Mouse (Mus musculus): ENCODE results near the gene Ftsj3. TPM values are rescaled to one million over a fixed set of nuclear protein-coding genes. Genes with fewer than 3 reads are reported as not detected.

Ftsj3 gene
- polyA plus RNA-seq, 1 experiment from 2014 or later: 31.4 TPM

DNA sequence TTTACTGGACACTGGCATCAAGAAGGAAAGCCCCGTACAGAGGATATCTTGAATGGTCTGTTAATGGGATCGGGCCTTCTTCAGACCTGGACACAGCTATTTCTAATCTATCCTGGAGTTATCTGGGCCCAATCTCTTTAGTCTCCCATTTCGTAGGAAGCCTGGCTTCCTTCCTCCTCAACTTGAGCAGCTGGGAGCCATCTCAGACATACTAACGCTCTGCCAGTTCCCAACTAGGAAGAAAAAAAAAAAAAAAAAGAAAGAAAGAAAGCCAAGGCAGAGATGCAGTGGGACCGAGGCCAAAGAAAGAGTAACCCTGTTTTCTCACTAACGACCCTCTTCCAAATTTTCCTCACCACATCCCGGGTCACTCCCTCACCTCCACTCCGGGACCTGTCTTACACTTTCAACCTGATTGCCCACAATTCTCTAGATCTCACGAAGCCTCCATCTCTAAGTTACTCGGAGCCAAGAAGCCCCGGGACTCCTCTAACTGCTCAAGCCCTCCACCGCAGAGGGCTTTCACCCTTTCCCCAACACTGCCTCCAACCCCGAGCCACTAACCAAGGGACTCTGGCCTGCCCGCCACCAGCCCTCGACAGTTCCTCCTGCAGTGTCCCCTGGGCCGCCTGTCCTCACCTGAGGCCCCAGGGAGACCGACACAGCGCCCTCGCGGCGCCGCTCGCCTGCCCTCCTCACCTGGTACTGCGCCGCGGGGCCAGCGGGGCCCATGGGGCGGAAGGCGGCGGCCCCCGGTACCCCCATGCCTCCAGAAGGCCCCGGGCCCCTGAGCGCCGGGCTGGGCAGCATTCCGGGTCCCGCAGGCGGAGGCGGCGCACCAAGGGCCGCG is 16.1 kb upstream of the Ftsj3 start:
- Histone ChIP-seq H3K36me3 (replicated peaks; ENCODE audit: control insufficient read depth, insufficient read depth) (peaks cover under 1% of the 10 kb centered on the region; the same call in 1 of the 2 replicates), H3K9ac (peak overlapping the region; percentile 94), H3K27ac (peak overlapping the region; percentile 83), H3K4me2 (replicated peaks) (peak overlapping the region; percentile 80), H3K9me3 (ENCODE audit: control insufficient read depth, low read length) (no peaks in the 10 kb centered on the region), H3K27me3 (ENCODE audit: control insufficient read depth, insufficient read depth, low read length) (no peaks in the 10 kb centered on the region), H3K4me1 (replicated peaks; ENCODE audit: control insufficient read depth, insufficient read depth, low read length) (peaks cover 29% of the 10 kb centered on the region), H3K4me3 (replicated peaks; ENCODE audit: low read length) (peak overlapping the region; percentile 87)
- DNase-seq (ENCODE audit: low spot score) (no peak), ATAC-seq (ENCODE audit: low FRiP score) (peak; percentile 29)
- WGBS: 2% methylated on average over 39 of the region's 41 CpGs

DNA sequence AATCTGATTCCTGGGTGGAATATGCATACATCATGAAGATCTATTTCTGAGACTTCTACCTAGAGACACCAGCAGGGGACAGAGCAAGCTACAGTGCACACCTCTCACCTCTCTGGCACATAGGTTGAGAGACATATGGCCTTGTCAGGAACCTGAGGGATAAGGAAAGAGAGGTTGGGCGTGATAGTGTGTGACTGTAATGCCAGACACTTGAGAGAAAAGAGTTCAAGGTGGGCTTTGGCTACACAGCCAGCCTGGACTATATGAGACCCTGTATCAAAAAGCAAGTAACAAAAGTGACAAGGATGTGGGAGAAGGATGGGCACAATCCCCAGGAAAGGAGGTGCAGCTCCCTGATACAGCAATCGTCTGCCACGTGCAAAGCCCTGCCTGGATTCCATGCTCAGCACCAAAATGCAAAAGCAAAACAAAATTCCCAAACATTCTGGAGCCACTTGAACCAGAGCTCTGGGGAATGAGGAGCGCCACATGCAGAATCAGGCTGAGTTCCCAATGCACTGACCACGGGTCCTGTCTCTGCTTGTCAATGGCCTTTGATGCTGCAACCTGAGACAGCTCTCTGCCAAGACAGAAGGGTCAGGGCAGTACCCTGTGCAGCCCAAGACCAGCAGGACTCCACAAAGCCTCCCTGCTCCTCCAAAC is 15.4 kb upstream of the Ftsj3 start:
- Histone ChIP-seq H3K27me3 (ENCODE audit: control insufficient read depth, insufficient read depth, low read length) (no peaks in the 10 kb centered on the region), H3K27ac (peak overlapping the region; percentile 83; the same call in 1 of the 2 replicates), H3K9me3 (ENCODE audit: control insufficient read depth, low read length) (no peaks in the 10 kb centered on the region), H3K4me1 (replicated peaks; ENCODE audit: control insufficient read depth, insufficient read depth, low read length) (peaks cover 29% of the 10 kb centered on the region), H3K36me3 (replicated peaks; ENCODE audit: control insufficient read depth, insufficient read depth) (peaks cover 8% of the 10 kb centered on the region), H3K4me2 (replicated peaks) (peak overlapping the region; percentile 80), H3K9ac (peak overlapping the region; percentile 94), H3K4me3 (replicated peaks; ENCODE audit: low read length) (peak overlapping the region; percentile 87)
- ATAC-seq (ENCODE audit: low FRiP score) (no peak), DNase-seq (ENCODE audit: low spot score) (no peak)
- WGBS: 48% methylated on average over 5 of the region's 5 CpGs

DNA sequence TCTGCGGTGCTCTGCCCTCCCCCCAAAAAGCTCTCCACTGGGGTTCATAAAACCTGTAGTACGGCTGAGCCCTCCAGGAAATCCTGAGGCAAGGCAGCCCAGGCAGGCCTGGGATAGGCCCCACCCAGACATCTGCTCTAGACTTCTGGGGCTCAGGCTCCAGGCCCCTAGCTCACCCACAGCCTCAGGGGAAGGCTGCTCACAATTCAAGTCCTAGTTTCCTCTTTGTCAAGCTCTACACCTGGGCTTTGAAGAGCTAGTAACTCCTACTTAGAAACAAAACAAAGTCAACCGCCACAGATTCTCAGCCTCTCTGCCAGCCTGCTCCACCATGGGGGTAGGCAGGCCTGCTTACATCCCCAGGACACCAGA is 13.2 kb upstream of the Ftsj3 start:
- peak overlapping the region; percentile 0; the same call in 1 of the 2 replicates for H3K9ac ChIP-seq
- H3K27ac ChIP-seq: peak overlapping the region; percentile 71
- no peak overlapping the region for H3K4me3 ChIP-seq (replicated peaks; ENCODE audit: low read length)
- no peaks in the 10 kb centered on the region for H3K27me3 ChIP-seq (ENCODE audit: control insufficient read depth, insufficient read depth, low read length)
- H3K9me3 ChIP-seq (ENCODE audit: control insufficient read depth, low read length): no peaks in the 10 kb centered on the region
- no peak overlapping the region; the same call in 1 of the 2 replicates for H3K4me2 ChIP-seq (replicated peaks)
- ATAC-seq (ENCODE audit: low FRiP score) (no peak), DNase-seq (ENCODE audit: low spot score) (no peak)
- H3K4me1 ChIP-seq (replicated peaks; ENCODE audit: control insufficient read depth, insufficient read depth, low read length): peaks cover 29% of the 10 kb centered on the region
- peaks cover 31% of the 10 kb centered on the region for H3K36me3 ChIP-seq (replicated peaks; ENCODE audit: control insufficient read depth, insufficient read depth)
- WGBS: 31% methylated on average over 3 of the region's 3 CpGs

DNA sequence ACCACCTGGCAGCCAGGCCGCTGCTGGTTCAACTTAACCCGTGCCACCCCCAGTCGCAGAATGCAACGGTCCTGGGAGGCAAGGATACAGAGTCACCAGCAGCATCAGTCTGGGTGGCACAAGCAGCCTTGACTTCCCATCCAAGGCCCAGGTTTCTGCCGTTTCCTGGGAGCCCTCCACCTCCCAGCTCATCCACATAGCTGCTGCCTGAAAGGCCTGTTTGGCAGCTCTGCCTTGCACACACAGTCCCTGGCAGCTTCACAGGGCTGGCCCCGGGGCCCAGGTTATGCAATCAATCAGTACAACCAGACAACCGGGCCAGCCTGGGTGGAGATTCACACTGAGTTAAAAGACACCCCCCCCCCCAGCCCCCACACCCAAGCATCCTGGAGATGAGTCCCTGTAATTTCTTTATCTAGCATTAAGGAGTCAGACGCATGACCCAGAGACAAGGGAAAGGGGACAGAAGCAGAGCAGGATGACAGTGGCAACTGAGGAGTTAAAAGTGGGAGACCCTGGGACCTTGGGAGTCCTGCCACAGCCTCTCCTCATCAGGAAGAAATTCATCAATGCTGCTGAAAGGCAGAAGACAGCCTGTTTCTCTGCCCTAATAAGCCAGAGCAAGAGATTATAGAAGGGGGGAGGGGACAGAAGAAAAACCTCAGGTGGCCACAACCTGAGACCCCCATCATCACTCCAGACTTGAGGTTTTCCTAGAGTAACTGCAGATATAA is 12.6 kb upstream of the Ftsj3 start:
- no peak overlapping the region for H3K4me3 ChIP-seq (replicated peaks; ENCODE audit: low read length)
- H3K27me3 ChIP-seq (ENCODE audit: control insufficient read depth, insufficient read depth, low read length): no peaks in the 10 kb centered on the region
- H3K4me1 ChIP-seq (replicated peaks; ENCODE audit: control insufficient read depth, insufficient read depth, low read length): peaks cover 29% of the 10 kb centered on the region
- H3K36me3 ChIP-seq (replicated peaks; ENCODE audit: control insufficient read depth, insufficient read depth): peaks cover 36% of the 10 kb centered on the region
- H3K9me3 ChIP-seq (ENCODE audit: control insufficient read depth, low read length): no peaks in the 10 kb centered on the region
- H3K9ac ChIP-seq: peak overlapping the region; percentile 0; the same call in 1 of the 2 replicates
- peak overlapping the region; percentile 71 for H3K27ac ChIP-seq
- 38% methylated on average over 8 of the region's 8 CpGs for WGBS
- peak overlapping the region; percentile 13 for H3K4me2 ChIP-seq (replicated peaks)
- no peak for DNase-seq (ENCODE audit: low spot score)
- ATAC-seq (ENCODE audit: low FRiP score): no peak

DNA sequence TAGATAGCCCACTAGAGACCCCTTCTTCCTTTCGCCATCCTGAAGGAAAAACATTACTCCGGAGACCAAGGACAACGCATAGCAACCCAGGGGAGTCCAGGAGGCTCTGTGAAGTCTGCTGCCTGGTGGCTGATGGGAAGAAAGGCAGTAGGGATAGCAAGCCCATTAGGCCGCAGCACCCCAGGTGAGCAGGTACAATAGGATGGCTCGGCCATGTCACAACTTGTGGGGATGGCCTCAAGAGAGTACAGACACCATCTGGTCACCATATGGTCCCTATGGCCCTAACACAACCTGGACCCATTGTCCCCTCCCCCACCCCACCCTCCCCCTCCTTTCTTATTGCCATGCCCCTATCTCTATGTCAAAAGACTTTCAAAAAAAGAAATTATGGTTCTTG is 12.0 kb upstream of the Ftsj3 start:
- peaks cover 42% of the 10 kb centered on the region for H3K36me3 ChIP-seq (replicated peaks; ENCODE audit: control insufficient read depth, insufficient read depth)
- no peak overlapping the region for H3K9ac ChIP-seq
- WGBS: 46% methylated on average over 5 of the region's 5 CpGs
- no peaks in the 10 kb centered on the region for H3K9me3 ChIP-seq (ENCODE audit: control insufficient read depth, low read length)
- H3K4me3 ChIP-seq (replicated peaks; ENCODE audit: low read length): no peak overlapping the region
- H3K27ac ChIP-seq: peak overlapping the region; percentile 71
- H3K4me2 ChIP-seq (replicated peaks): peak overlapping the region; percentile 13
- no peak for ATAC-seq (ENCODE audit: low FRiP score)
- H3K4me1 ChIP-seq (replicated peaks; ENCODE audit: control insufficient read depth, insufficient read depth, low read length): peaks cover 29% of the 10 kb centered on the region
- no peak for DNase-seq (ENCODE audit: low spot score)
- H3K27me3 ChIP-seq (ENCODE audit: control insufficient read depth, insufficient read depth, low read length): no peaks in the 10 kb centered on the region

DNA sequence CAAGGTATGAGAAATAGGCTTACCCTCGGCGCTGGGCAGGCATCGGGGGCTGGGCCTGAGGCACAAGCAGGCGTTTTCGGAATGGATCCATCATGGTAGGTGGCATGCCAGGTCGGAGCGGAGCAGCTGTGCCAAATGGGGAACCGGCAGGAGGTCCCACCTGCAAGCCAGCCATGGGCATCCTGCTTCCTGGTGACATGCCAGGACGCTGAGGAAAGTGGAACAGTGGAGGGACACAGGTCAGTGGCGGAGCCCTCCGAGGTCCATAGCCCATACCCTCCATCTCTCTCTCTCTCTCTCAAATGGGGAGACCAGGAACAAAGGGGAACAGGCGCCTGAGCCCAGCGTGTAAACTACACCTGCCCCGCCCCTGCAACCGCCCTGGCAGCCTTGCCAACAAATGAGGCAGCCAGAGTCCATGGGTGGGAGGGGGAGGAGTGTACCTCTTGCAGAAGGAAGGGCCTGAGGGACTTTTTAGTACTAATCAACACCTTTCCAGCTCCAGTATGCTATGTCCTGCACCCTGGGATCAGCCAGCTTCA is 11.5 kb upstream of the Ftsj3 start:
- Histone ChIP-seq H3K27ac (peak overlapping the region; percentile 71), H3K4me2 (replicated peaks) (peak overlapping the region; percentile 13), H3K27me3 (ENCODE audit: control insufficient read depth, insufficient read depth, low read length) (no peaks in the 10 kb centered on the region), H3K9ac (no peak overlapping the region), H3K9me3 (ENCODE audit: control insufficient read depth, low read length) (no peaks in the 10 kb centered on the region), H3K4me1 (replicated peaks; ENCODE audit: control insufficient read depth, insufficient read depth, low read length) (peaks cover 29% of the 10 kb centered on the region), H3K4me3 (replicated peaks; ENCODE audit: low read length) (no peak overlapping the region), H3K36me3 (replicated peaks; ENCODE audit: control insufficient read depth, insufficient read depth) (peaks cover 47% of the 10 kb centered on the region)
- WGBS: 69% methylated on average over 15 of the region's 15 CpGs
- DNase-seq (ENCODE audit: low spot score): no peak
- no peak for ATAC-seq (ENCODE audit: low FRiP score)

DNA sequence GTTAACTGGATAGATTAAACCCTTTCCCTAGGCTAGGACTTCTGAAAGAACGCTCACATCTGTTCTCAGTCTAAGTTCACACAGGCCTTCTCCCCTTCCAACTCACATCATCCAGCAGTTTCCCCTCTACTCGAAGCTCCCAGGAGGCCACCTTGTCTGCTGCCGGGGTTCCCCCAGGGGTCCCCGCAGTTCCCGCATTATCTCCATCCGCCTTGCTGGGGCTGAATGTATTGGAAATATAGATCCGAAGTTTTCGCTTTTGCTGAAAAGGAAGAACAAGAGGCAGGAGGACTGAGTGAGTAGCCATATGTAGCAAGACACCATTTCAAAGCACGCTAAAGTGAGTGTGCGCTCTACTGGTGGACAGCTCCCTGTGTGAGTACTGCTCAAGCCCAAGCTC is 10.6 kb upstream of the Ftsj3 start:
- no peak for DNase-seq (ENCODE audit: low spot score)
- ATAC-seq (ENCODE audit: low FRiP score): no peak
- Histone ChIP-seq H3K36me3 (replicated peaks; ENCODE audit: control insufficient read depth, insufficient read depth) (peaks cover 57% of the 10 kb centered on the region), H3K27ac (no peak overlapping the region), H3K9me3 (ENCODE audit: control insufficient read depth, low read length) (no peaks in the 10 kb centered on the region), H3K9ac (no peak overlapping the region), H3K4me3 (replicated peaks; ENCODE audit: low read length) (no peak overlapping the region), H3K4me2 (replicated peaks) (no peak overlapping the region), H3K27me3 (ENCODE audit: control insufficient read depth, insufficient read depth, low read length) (no peaks in the 10 kb centered on the region), H3K4me1 (replicated peaks; ENCODE audit: control insufficient read depth, insufficient read depth, low read length) (peaks cover 25% of the 10 kb centered on the region)
- whole genome bisulfite sequencing: 90% methylated on average over 10 of the region's 10 CpGs

DNA sequence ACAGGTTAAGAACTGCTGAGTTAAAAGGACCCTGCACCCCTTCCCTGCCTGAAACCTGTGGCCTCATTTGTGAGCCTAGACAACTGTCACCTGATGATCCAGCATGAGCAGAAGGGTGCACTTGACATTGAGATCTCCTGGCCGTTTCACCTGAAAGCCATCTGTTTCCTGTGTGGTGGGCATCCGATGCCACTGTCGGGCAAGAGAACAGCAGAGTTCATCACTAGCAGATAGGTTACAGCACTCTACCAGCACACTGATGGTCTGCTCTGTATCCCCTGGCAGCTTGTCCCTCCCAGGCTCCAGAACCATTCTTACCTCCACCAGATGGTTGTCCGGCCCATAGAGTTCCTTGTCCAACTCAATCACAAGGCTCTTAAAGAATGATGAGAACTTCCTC is 9.7 kb upstream of the Ftsj3 start:
- no peak for ATAC-seq (ENCODE audit: low FRiP score)
- peaks cover 20% of the 10 kb centered on the region for H3K4me1 ChIP-seq (replicated peaks; ENCODE audit: control insufficient read depth, insufficient read depth, low read length)
- no peak overlapping the region for H3K4me3 ChIP-seq (replicated peaks; ENCODE audit: low read length)
- no peak overlapping the region for H3K9ac ChIP-seq
- no peaks in the 10 kb centered on the region for H3K9me3 ChIP-seq (ENCODE audit: control insufficient read depth, low read length)
- no peak overlapping the region for H3K27ac ChIP-seq
- WGBS: 97% methylated on average over 4 of the region's 4 CpGs
- H3K27me3 ChIP-seq (ENCODE audit: control insufficient read depth, insufficient read depth, low read length): no peaks in the 10 kb centered on the region
- peaks cover 65% of the 10 kb centered on the region for H3K36me3 ChIP-seq (replicated peaks; ENCODE audit: control insufficient read depth, insufficient read depth)
- no peak for DNase-seq (ENCODE audit: low spot score)
- H3K4me2 ChIP-seq (replicated peaks): no peak overlapping the region

DNA sequence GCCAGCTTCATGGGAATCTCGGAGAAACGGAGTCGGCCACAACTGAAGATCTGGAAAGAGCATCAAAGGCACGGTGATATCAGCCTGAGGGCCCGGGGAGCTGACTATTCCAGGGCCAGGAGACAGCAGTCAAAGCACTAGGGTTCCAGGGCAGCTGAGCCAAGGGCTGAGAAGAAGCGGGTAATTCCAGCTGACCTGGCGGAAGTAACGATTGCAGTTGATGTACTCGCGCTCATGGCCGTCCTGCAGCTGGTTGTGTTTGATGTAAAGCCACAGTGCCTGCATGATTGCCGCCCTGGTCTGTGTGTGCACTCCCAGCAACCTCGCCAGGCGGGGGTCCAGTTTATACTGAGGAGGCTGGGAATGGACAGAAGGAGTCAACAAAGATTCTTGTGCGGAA is 9.1 kb upstream of the Ftsj3 start:
- Histone ChIP-seq H3K9me3 (ENCODE audit: control insufficient read depth, low read length) (no peaks in the 10 kb centered on the region), H3K9ac (no peak overlapping the region), H3K27ac (no peak overlapping the region), H3K4me3 (replicated peaks; ENCODE audit: low read length) (no peak overlapping the region), H3K4me1 (replicated peaks; ENCODE audit: control insufficient read depth, insufficient read depth, low read length) (peaks cover 20% of the 10 kb centered on the region), H3K4me2 (replicated peaks) (no peak overlapping the region), H3K27me3 (ENCODE audit: control insufficient read depth, insufficient read depth, low read length) (no peaks in the 10 kb centered on the region), H3K36me3 (replicated peaks; ENCODE audit: control insufficient read depth, insufficient read depth) (peaks cover 67% of the 10 kb centered on the region)
- WGBS: 94% methylated on average over 15 of the region's 15 CpGs
- ATAC-seq (ENCODE audit: low FRiP score): no peak
- no peak for DNase-seq (ENCODE audit: low spot score)

Measured in hindbrain, embryonic 14.5 days (tissue).